Mouse (Mus musculus) kidney, postnatal 14 days (tissue): ENCODE measurements around the gene Marf1.
"Not testable (repeated sequence)": the region's sequence is repeated elsewhere in the genome, so short reads cannot be mapped to it uniquely, and the experiment has no call there.

Experiments
- DNase-seq: peaks from one replicate; pipeline ENCODE4 v3.0.0; 2022; ENCODE audit warnings: mixed read lengths

Gene Marf1

DNA sequence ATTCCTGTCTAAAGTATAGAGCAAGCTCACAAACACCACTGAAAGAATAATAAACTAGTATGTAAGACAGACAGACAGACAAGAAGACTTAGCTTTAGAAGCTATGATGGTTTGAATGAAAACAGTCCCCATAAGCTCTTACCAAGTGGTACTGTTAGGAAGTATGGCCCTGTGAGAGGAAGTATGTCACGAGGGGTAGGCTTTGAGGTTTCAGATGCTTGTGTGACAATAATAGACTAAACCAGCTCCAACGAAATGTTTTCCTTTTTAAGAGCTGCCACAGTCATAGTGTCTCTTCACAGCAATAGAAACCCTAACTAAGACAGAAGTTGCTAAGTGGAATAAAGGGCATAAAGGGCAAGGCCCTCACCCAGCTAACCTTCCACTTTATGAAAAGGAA, 28.1 kb downstream of the Marf1 start:
- no peak for DNase-seq

DNA sequence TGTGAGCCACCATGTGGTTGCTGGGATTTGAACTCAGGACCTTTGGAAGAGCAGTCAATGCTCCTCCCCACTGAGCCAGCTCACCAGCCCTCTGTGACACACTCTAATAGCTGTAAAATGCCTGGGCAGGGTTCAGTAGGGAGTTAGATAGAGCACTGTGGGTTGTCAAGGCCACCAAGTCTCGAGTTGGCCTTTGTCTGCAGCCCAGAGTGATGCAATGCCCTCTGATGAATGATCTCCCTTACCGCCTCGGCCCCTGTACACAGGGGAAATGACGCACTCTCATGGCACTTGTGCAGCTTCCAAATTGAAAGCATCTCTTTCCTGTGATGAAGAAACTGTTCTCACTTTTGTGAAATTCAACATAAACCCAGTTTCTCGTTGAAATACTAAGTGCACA, 31.3 kb downstream of the Marf1 start:
- DNase-seq: no peak

DNA sequence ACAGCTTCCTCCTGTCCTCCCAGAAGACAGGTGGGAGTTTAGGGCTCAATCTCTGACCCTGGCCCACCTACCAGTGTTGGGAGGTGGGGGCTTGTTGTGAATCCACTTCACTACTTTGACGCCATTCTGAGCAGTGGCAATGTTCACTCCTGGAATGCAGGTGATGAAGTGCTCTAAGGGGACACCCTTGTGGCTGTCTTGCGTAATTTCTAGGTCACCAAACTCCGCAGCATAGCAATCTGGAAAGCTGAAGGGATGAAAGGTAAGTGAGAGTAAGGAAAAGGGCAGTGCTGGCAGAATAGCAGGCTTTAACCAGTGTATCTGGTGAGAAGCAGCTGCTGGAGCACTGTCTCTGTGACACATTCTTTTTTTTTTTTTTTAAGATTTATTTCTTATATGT, 31.8 kb downstream of the Marf1 start:
- peak; percentile 7 for DNase-seq

DNA sequence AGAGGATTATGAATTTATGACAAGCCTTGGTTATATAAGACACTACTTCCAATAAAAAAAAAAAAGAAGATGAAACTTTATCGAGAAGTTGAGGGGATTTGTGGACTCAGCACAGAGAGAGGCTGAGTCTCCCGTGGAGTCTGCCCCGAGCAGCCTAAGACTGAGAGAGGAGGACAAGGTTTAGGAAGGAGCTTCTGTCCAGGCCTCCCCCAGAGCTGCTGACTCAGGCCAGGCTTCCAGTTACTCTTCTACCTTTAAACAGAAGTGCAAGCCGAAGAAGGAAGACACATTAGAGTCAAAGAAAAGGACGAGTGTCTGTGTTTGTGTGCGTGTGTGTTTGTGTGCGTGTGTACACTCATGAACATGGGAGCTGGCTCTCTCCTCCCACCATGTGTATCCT, 32.4 kb downstream of the Marf1 start:
- peak; percentile 27 for DNase-seq

DNA sequence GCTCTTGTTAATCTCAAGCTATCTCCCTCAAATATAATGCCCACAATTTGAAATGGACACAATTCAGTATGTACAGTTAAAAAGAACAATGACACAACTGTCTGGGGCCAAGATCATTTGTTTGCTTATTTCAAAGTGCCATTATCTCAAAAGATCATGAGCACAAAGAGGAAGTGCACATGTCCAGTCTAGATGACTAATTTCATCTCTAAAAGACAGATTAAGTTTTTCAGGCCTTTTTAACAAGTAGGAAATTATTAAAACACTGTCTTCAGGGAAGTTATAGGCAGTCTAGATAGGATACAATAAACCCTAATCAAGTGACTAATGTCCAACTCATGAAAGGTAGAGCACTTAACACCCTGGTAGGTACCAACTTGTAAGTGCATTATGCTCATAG, 34.2 kb downstream of the Marf1 start:
- DNase-seq: no peak

DNA sequence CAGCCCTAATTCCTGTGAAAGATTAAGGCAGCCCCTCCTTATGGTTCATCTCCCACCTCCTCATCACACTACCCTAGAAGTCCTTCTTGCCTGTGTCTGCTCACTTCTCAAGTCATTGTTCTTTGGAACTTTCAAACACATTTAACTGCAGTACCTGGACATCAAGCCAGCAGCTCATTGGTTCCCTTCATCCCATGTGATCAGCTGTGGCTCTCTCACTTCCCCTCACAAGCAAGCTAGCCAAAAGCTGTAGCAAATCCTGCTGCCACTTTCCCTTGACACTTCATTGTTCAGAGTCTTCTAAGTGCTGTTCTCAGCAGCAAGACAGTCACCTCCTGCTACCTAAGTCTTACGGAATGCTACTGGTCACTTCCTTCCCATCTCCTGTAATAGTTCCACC, 37.9 kb downstream of the Marf1 start:
- DNase-seq: no peak

DNA sequence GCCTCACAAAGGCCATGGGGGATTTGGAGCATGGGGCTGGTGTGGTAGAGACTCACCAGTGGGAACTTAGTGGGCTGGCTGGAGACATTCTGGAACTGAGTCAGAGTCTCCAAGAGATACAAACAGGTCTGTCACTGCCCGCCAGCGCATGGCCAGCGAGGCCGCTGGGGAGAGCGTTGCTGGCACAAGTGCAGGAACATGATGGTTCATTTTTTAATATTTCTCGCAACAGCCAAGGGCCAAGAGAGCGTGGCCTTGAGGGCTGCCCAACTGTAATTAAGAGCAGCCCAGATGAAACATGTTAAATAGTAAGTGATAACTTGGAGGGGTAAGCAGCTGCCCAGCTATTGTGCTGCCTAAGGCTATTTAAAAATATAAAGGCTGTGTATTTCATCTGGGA, 38.4 kb downstream of the Marf1 start:
- DNase-seq: no peak

DNA sequence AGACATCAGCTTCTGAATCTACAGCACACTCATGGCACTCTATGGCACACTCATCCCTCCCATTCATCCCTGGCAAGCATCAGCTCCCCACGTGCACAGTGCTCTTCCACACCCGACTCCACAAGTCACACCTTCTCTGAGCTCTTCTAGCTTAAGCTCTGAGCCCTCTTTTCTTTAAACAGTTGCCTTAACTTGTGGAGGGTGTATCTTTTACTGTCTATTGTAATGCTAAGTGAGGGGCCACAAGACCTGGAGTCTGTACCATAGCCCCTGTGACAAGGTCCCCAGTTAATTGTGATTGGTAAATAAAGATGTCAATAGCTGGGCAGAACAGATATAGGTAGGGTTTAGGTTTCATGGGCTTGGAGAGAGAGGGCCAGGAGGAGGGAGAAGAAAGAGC, 39.2 kb downstream of the Marf1 start:
- no peak for DNase-seq

DNA sequence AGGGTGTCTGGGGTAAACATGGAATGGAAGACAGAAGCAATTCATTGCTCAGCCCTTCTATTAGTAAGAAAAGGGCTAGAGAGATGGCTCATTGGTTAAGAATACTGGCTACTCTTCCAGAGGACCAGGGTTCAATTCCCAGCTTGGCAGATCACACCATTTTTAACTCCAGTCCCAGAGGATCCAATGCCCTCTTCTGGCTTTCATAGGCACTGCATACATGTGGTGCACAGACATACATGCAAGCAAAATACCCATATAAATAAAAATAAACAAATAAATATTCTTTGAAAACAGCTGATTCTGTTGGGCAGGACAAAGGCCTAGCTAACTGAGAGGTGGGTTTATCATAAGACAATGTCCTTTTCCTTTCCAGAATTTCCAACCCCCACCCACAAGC, 40.6 kb downstream of the Marf1 start:
- DNase-seq: no peak

DNA sequence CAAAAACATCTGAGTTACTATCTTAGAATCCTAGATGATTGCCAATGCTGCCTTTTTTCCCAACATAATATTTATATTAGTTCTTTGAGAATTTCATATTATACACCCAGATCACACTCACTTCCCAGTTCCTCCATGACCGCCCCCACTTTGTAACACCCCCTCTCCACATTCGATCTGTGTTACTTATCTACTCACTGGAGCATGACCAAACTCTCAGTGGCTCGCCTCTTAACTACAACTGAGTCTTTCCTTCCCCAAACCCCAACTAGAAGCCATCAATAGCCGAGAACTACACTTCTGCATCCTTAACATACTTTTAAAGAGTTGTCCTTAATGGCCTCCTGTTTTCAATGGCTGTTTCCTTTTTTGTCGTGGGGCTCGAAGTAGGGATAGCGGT, 41.6 kb downstream of the Marf1 start:
- DNase-seq: no peak

DNA sequence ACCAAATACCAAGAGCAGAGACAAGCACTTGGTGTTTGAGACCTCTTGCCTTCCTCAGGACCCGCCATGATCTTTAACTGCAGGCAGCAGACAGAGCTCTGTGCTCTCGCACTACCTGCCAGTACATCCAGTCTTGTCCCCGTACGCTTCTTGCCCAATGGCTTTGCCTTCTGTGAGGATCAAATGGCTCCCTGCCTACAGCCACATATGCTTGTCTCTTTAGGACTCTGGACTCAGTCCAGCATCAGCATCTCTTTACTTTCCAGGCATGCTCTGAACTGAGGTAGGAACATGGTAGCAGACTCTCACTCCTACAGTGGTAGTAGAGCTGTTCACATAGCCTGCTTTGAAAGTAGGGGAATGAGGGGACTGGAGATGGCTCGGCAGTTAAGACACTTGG, 42.2 kb downstream of the Marf1 start:
- no peak for DNase-seq

DNA sequence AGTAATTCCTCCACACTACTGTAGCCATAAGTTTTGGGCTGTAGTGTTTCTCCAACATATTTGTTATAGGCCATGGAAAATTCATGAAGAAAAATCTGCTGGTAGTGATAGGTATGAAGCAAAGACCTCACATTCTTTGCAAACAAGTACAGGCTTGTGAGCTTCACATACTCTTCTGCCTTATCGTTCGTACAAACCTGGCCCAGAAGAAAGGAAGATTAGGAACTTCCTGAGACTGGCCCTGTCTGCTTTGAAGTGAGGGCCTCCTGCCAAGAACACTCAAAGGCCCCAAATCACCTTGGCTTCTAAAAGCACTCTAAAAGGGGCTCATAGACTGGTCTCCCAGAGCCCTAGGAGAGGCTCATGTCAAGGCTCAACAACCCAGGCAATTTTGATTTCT, 45.9 kb downstream of the Marf1 start:
- DNase-seq: no peak

DNA sequence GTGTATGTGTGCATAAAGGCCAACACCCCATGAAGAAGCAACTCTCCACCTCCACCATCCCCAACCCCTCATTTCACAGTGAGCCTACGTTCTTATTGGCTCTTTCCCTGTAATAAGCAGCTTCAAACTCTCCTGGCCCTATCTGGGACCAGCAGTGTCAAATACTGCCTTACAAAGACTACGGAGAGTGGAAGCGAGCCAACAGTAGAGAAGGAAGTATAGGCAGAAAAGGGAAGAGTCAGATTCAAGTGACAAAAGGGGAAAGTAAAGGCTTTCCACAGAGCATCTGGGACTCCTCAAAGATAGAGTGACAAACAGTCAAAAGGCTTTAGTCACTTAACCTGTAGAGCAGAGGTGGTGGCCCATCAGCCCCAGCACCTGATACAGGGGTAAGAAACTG, 50.4 kb downstream of the Marf1 start:
- no peak for DNase-seq

DNA sequence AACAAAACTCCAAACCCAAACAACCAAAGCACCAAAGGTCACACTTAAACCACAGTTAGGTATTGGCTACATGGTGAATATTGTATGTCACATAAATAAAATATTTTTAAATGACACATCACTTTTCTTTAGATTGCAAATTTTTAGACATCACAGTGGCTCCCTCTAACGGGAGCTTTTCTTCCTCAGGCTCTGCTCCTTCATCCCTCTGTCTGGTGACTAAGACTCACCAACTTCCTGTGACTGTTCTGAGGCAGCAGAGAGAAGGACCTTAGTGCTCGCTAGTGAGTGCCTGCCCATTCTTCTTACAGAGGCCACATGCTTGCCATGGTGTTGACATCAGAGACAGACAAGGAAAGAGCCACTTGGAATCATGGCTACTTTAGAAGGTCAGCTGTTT, 51.0 kb downstream of the Marf1 start:
- DNase-seq: no peak

DNA sequence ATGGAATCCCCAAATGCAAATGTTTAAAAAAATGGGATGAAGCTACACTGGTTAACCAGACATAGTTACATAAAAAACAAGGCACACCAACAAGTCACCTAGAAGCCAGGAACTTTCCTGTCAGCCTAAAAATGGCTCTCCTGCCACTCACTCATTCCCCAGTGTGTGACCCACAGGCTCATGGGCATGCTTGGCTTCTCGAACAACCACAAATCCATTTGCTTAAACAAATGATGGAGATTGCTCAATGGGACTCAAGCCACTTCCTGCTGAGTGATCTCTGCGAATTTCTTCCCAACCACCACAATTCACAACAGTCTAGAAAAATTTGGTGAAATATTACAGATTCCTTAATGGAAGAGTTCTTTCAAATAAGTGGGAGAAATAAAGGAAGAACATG, 52.2 kb downstream of the Marf1 start:
- no peak for DNase-seq

DNA sequence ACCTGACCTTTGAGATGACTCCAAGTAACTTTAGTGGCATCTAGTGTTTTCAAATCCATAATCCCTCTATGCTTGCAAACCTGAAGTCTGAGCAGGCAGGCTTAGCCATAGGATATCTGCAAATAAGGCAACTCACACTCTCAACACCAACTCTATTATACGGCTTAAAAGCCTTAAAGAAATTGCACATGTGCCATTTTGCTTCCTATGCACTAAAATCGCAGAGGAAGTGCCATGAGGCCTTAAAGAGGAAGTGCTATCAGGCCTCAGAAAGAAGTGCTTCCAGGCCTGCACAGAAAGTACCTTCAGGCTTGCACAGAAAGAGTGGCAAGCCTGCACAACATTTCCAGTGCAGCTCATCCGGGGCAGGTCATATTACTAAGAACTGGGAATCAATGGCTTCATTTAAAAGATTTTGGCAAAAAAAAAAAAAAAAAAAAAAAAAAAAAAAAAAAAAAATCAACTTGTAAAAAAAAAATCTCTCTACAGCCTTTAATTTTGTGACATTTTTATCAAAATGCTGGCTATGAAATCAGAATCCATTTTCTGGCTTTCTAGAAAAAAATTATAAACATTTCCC, 53.4 kb downstream of the Marf1 start:
- DNase-seq: no peak

DNA sequence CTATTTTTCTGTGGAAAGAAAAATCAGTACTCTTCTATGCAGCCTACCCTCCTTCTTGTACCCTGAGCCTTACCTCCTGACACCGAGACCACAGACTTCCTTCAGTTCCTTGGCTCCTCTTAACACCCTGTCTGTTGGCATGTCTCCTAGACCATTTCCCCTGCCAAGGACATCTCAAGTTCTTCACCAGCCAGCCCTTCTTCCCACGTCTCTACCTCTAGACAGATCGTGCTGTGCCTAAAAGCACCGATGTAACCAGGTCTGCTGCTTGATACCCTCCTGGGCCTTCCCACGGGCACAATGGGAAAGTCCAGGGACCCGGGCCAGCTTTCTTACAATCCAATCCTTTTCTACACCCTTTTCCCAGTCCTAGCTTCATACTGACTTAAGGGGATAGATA, 57.3 kb downstream of the Marf1 start:
- DNase-seq: no peak

DNA sequence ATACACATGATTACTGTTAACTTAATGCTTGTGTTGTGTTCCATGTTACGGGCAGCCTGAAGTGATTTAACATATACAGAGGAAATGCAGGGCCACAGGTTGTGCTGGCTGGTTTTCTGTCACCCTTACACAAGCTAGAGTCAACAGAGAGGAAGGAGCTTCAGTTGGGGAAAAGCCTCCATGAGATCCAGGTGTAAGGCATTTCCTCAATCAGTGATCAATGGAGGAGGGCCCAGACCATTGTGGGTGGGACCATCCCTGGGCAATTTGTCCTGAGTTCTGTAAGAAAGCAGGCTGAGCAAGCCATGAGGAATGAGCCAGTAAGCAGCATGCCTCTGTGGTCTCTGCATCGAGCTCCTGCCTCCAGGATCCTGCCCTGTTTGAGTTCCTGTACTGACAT, 71.4 kb downstream of the Marf1 start:
- no peak for DNase-seq

DNA sequence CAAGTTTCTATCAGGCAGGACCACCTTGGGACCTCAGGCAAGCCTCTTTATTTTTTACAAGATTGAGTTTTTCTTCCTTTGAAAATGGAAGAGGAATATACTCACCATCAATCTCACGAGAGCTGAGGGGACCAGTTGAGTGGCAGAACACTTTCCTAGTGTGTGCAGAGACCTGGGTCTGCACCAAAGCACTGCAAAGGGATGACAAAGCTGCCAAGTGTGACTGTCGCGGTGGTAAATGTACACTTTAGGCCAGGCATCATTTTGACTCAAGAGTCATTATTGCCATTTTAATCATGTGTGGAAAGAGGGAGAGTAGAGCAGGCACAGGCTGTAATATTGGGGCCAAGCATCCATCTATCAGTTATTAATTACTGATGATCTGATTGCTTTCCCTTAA, 73.9 kb downstream of the Marf1 start:
- DNase-seq: no peak

DNA sequence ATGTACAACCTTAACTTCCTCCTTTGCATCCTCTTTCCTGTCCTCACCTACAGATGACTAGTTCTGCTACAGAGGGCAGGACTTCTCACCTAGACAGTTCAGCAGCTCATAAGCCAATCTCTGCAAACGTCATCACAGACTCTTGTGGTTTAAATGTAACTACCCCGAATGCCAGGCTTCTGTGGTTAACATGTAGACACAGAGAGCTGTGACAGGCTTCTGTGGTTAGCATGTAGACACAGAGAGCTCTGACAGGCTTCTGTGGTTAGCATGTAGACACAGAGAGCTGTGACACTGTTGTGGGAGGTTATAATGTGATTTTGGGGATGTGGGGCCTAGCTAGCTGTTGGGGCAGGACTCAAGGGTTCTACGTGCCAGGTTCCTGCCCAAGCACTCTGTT, 74.9 kb downstream of the Marf1 start:
- DNase-seq: no peak

DNA sequence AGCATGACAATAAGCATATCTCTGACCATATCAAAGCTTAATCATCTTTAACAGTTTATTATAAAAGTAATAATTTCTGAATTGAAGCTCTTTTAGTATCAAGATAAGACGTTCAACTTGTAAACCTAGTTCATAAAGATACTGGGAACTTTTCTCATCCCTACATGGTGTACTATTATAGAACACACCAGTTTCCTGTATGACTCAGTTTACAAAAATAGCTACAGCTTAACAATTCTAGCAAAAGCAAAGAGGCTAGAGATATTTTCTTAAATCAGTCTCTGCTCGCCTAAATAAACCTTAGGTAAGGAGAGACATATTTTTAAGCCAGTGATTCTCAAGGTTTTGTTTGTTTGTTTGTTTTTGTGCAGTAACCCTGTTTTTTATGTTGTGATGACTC, 80.2 kb downstream of the Marf1 start:
- DNase-seq: no peak

DNA sequence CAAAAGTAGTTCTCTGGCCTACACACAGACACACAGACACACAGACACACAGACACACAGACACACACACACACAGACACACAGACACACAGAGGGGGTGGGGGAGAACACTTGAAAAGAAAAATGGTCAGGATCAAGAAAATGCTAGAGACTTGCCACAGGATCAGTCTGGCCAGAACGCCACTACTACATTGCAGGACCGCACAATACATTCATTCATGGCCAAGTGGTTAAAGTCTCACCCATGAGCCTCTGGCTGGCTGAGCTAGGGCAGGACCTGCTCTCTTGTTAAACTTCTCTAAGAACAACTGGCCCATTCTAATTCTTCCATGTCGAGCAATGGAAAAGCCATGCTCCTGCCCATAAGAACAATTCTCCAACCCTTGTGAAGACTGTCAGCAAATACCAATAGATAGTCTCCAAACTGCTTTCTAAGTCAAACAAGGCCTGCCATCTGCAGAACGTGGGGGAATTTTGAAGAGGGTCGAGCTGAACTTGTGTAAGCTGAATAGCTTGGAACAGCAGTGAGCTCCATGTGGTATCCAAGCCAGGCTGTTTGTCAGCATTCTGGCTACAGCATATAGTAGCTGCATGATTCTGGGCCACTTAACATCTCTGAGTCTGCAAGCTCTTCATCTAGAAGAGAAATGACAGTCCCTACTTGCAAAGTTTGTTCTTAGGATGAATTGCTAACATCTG, 92.5 kb downstream of the Marf1 start:
- DNase-seq: no peak

DNA sequence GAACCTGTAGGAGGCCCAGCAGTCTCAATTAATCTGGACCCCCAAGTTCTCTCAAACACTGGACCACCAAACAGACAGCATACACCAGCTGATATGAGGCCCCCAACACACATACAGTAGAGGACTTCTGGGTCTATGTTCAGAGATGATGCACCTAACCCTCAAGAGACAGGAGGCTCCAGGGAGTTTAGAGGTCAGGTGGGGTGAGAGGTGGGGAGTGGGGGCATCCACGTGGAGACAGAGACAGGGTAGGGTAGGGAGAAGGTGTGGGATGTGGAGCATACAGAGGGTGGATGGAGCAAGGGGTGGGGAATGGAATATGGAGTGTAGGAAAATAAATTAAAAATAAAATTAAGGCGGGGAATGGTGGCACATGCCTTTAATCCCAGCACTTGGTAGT, 94.5 kb downstream of the Marf1 start:
- not testable (repeated sequence) for DNase-seq

DNA sequence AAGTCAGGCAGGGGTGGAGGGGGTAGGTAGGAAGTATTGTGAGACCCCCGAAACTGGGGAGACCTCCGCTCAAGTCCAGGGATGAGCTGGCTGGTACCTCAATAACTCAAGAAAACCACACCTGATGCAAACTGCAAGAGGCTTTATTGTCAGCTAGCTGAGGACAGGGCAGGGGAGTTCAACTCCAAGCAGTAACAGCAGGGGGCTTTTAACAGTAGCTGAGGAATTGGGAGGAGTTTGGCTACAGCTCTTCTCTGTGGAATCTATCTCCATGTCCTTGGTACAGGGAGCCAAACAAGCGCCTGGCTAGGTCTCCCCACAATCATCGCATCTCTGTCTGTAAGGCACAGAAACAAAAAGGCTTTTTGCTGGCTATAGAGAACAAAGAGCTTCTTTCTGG, 96.6 kb downstream of the Marf1 start:
- not testable (repeated sequence) for DNase-seq

DNA sequence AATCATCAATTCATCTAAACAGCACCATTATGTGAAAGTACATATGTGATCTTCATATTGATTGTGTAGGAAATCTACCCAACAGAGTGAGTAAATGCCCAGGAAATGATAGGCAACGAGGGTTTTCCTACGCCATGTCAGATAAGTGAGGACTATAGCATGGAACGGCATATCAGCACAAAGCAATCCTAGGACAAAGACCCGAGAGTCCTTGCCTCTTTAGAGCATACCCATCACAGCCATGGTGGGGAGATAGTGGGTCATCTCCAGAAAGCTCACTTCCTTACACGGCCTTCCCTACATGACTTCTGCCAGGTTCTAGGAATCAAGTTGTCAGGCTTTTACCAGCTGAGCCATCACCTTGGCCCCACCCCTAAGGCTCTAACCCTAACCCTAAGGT, 103.3 kb downstream of the Marf1 start:
- DNase-seq: no peak
